9 mouse cellular contexts compared by ENCODE assay signal in genomic region chr14:54754602-54755018, GRCm38 (mm10). TPM values are rescaled to one million over a fixed set of nuclear protein-coding genes. Genes with fewer than 3 reads are reported as not detected.
DNase-seq lines count a peak whose midpoint lies in the region; ATAC-seq and TF ChIP-seq lines count a peak whose summit lies in the region.
"Had no signal": no experiment of that assay in that cellular context is flagged by ENCODE, and none has a peak within 500 bp of the region (broad histone marks: within the 10 kb centered on the region; RNA-seq: fewer than 3 reads in every experiment).

No protein-coding gene starts in this region.

- 24% methylated on average over 6 of the region's 6 CpGs for WGBS in hindbrain, embryonic 13.5 days
- WGBS in liver, embryonic 14.5 days (ENCODE audit: insufficient replicate concordance): 16% methylated on average over 6 of the region's 6 CpGs

- no peak for TF ChIP-seq EP300 in liver, embryonic 14.5 days (IDR thresholded peaks at IDR 0.05; ENCODE audit: low read depth)

- ATAC-seq in hindbrain, embryonic 13.5 days (ENCODE audit: low FRiP score): no peak
- 0 out of 2 replicates have a peak, but pooled peaks have one; percentile 26 for ATAC-seq in liver, embryonic 14.5 days (ENCODE audit: insufficient read depth)
- ATAC-seq in monocyte, adult 5-6 weeks (replicated peaks; ENCODE audit: insufficient number of reproducible peaks, low FRiP score, low TSS enrichment, poor library complexity, severe bottlenecking): peak; percentile 86
- ATAC-seq in CD4-positive, CD25-positive, alpha-beta regulatory T cell, adult 4 months: no peak

- no peak for TF ChIP-seq CTCF in liver, embryonic 14.5 days (IDR thresholded peaks at IDR 0.05; ENCODE audit: low read depth)

- no peak overlapping the region for H3K9ac ChIP-seq in hindbrain, embryonic 13.5 days
- no peak overlapping the region for H3K9ac ChIP-seq in liver, embryonic 14.5 days (replicated peaks)
- H3K9ac ChIP-seq: midbrain, embryonic 12.5 days had no signal

- H3K9me3 ChIP-seq in hindbrain, embryonic 13.5 days: no peaks in the 10 kb centered on the region
- no peaks in the 10 kb centered on the region for H3K9me3 ChIP-seq in liver, embryonic 14.5 days (ENCODE audit: control insufficient read depth, low read length)
- H3K9me3 ChIP-seq: midbrain, embryonic 12.5 days had no signal

- H3K4me1 ChIP-seq in hindbrain, embryonic 13.5 days (replicated peaks): peaks cover 9% of the 10 kb centered on the region; the same call in 1 of the 2 replicates
- peaks cover 0 to 14% of the 10 kb centered on the region in 2 experiments; a peak in 2 of 4 replicates for H3K4me1 ChIP-seq in liver, embryonic 14.5 days (replicated peaks; ENCODE audit: control insufficient read depth in 2 of 2, insufficient read depth in 2 of 2, low read length in 1 of 2)

- no peak overlapping the region for H3K4me3 ChIP-seq in hindbrain, embryonic 13.5 days
- H3K4me3 ChIP-seq in liver, embryonic 14.5 days (ENCODE audit: insufficient read depth in 1 of 2, low read depth in 2 of 2, low read length in 2 of 2): no peak overlapping the region
- H3K4me3 ChIP-seq: midbrain, embryonic 12.5 days had no signal

- H3K27me3 ChIP-seq in hindbrain, embryonic 13.5 days: 0 out of 2 replicates have a peak, but pooled peaks cover 2% of the 10 kb centered on the region
- H3K27me3 ChIP-seq in liver, embryonic 14.5 days (ENCODE audit: control insufficient read depth, insufficient read depth, low read length): no peaks in the 10 kb centered on the region
- H3K27me3 ChIP-seq: midbrain, embryonic 12.5 days had no signal

- H3K4me2 ChIP-seq in hindbrain, embryonic 13.5 days: no peak overlapping the region
- no peak overlapping the region for H3K4me2 ChIP-seq in liver, embryonic 14.5 days (ENCODE audit: low read depth)
- H3K4me2 ChIP-seq: midbrain, embryonic 12.5 days had no signal

- H3K36me3 ChIP-seq in hindbrain, embryonic 13.5 days: no peaks in the 10 kb centered on the region
- no peaks in the 10 kb centered on the region for H3K36me3 ChIP-seq in liver, embryonic 14.5 days (replicated peaks; ENCODE audit: control insufficient read depth, insufficient read depth, low read depth)
- H3K36me3 ChIP-seq: midbrain, embryonic 12.5 days had no signal

- peak; percentile 19 to 41 for DNase-seq in spleen, postnatal 36 days (ENCODE audit: low spot score in 2 of 2)
- DNase-seq in spleen, adult 12 weeks (ENCODE audit: low spot score): no peak
- DNase-seq in embryo, embryonic 11 days: peak; percentile 34
- DNase-seq in liver, embryonic 14.5 days (ENCODE audit: low read depth in 3 of 3, low spot score in 3 of 3): no peak
- no peak for DNase-seq in layer of hippocampus, postnatal 36 days

- H3K27ac ChIP-seq in hindbrain, embryonic 13.5 days: peak overlapping the region; percentile 41
- H3K27ac ChIP-seq in liver, embryonic 14.5 days: no peak overlapping the region
- H3K27ac ChIP-seq: midbrain, embryonic 12.5 days had no signal

RNA-seq across cellular contexts. Expression of gene Slc7a8, which starts 27.1 kb away (rescaled TPM):
- polyA plus RNA-seq in hindbrain, embryonic 13.5 days (2015; fragmentation: Nextera tagmentation; extraction: Ambion mirVana): 4.7 and 5.3 TPM in 2 replicates
- 3.3 and 3.6 TPM in 2 replicates for polyA plus RNA-seq in liver, embryonic 14.5 days (2012; rRNA removed)
- 3.7 and 3.9 TPM in 2 replicates for polyA plus RNA-seq in liver, embryonic 14.5 days (2014; fragmentation: Nextera tagmentation; extraction: Ambion mirVana)
- 2.8 to 7.0 TPM (median 4.5 TPM) in 3 replicates for total RNA-seq in monocyte, adult 5-6 weeks (2017)
- under 1 TPM in 1 of 2 experiments, not detected in 1; 0.14 TPM for polyA plus RNA-seq in CD4-positive, CD25-positive, alpha-beta regulatory T cell, adult 4 months (2017; shearing (Covaris generic))
- 10 to 100 TPM; 49.1 to 50.1 TPM for total RNA-seq in layer of hippocampus, postnatal 36 days (2021)

RNA-seq across cellular contexts. Expression of gene Cebpe, which starts 42.6 kb away (rescaled TPM):
- polyA plus RNA-seq in hindbrain, embryonic 13.5 days (2015; fragmentation: Nextera tagmentation; extraction: Ambion mirVana): not detected in 2 replicates
- 5.4 and 6.3 TPM in 2 replicates for polyA plus RNA-seq in liver, embryonic 14.5 days (2012; rRNA removed)
- polyA plus RNA-seq in liver, embryonic 14.5 days (2014; fragmentation: Nextera tagmentation; extraction: Ambion mirVana): 4.3 and 5.1 TPM in 2 replicates
- total RNA-seq in monocyte, adult 5-6 weeks (2017): 2.7 to 7.2 TPM in 2 of 3 replicates, not detected in the other
- not detected for polyA plus RNA-seq in CD4-positive, CD25-positive, alpha-beta regulatory T cell, adult 4 months (2017; shearing (Covaris generic))
- not detected for total RNA-seq in layer of hippocampus, postnatal 36 days (2021)

RNA-seq across cellular contexts. Expression of gene Gm29776, which starts 56.0 kb away (rescaled TPM):
- polyA plus RNA-seq in hindbrain, embryonic 13.5 days (2015; fragmentation: Nextera tagmentation; extraction: Ambion mirVana): 0.18 and 0.34 TPM in 2 replicates
- 0.01 and 0.03 TPM in 2 replicates for polyA plus RNA-seq in liver, embryonic 14.5 days (2012; rRNA removed)
- 0.06 TPM in 1 of 2 replicates, not detected in the other for polyA plus RNA-seq in liver, embryonic 14.5 days (2014; fragmentation: Nextera tagmentation; extraction: Ambion mirVana)
- 0.67 TPM in 1 of 3 replicates, not detected in the others for total RNA-seq in monocyte, adult 5-6 weeks (2017)
- polyA plus RNA-seq in CD4-positive, CD25-positive, alpha-beta regulatory T cell, adult 4 months (2017; shearing (Covaris generic)): not detected
- total RNA-seq in layer of hippocampus, postnatal 36 days (2021): not detected

RNA-seq across cellular contexts. Expression of gene Rnf212b, which starts 59.3 kb away (rescaled TPM):
- polyA plus RNA-seq in hindbrain, embryonic 13.5 days (2015; fragmentation: Nextera tagmentation; extraction: Ambion mirVana): not detected in 2 replicates
- polyA plus RNA-seq in liver, embryonic 14.5 days (2012; rRNA removed): not detected in 2 replicates
- not detected in 2 replicates for polyA plus RNA-seq in liver, embryonic 14.5 days (2014; fragmentation: Nextera tagmentation; extraction: Ambion mirVana)
- not detected in 3 replicates for total RNA-seq in monocyte, adult 5-6 weeks (2017)
- not detected for polyA plus RNA-seq in CD4-positive, CD25-positive, alpha-beta regulatory T cell, adult 4 months (2017; shearing (Covaris generic))
- not detected for total RNA-seq in layer of hippocampus, postnatal 36 days (2021)
- polyA plus RNA-seq: midbrain, embryonic 12.5 days had no signal

Comparison
In these comparisons a context has a peak if more than half of its experiments do, and no peak if none do; other contexts are left out.
1. DNase-seq: peak in spleen, postnatal 36 days (2 of 2) and embryo, embryonic 11 days (single experiment); none in spleen, adult 12 weeks (single experiment), liver, embryonic 14.5 days (0 of 3) and layer of hippocampus, postnatal 36 days (0 of 2).
2. ATAC-seq: peak in liver, embryonic 14.5 days (single experiment) and monocyte, adult 5-6 weeks (single experiment); none in hindbrain, embryonic 13.5 days (single experiment) and CD4-positive, CD25-positive, alpha-beta regulatory T cell, adult 4 months (single experiment).